Mouse (Mus musculus): Measurements from ENCODE around the gene Wwtr1.

Wwtr1 gene

DNA sequence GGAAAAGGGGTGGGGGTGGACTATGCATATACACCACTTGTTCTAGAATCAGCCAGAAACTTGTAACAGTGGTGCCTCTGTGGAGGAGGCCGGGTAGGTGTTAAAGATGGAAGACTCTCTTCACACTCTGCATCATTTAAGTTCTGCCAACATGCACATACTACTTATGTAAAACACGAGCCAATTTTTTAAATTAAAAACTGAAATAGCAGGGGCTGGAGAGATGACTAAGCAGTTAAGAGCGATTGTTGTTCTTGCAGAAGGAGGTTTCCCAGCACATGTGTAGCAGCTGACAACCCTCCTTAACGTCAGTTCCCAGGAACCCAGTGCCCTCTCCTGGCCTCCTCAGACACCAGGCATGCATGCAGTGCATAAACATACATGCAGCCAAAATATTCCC lies 95.1 kb downstream of the Wwtr1 start:
- Histone ChIP-seq H3K4me3 (replicated peaks; ENCODE audit: low read length) (no peak overlapping the region), H3K36me3 (ENCODE audit: insufficient read depth, low read length) (peaks cover 8% of the 10 kb centered on the region)

DNA sequence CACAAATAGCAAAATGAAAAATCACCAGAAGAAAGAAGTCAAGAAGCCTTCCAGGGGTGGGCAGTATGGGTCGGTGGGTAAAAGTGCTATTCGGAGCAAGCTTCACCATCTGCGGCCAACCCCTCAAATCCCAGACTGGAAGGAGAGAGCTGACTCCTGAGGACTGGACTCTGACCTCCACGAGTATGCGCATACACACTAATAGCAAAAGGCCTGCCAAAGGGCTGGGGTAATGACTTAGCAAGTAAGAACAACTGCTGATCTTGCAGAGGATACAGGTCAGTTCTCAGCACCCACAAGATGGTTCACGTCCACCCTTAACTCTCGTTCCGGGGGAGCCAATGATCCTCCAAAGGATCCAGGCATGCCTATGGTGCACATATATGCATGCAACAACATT lies 101.3 kb downstream of the Wwtr1 start:
- H3K4me1 ChIP-seq (replicated peaks; ENCODE audit: low read depth, low read length): peaks cover 33% of the 10 kb centered on the region
- H3K36me3 ChIP-seq (ENCODE audit: insufficient read depth, low read length): peaks cover 8% of the 10 kb centered on the region
- no peaks in the 10 kb centered on the region for H3K27me3 ChIP-seq (ENCODE audit: insufficient read depth, low read length)
- no peak for TF ChIP-seq POU5F1 (IDR thresholded peaks at IDR 0.05; ENCODE audit: borderline replicate concordance, low read length)
- no peak for TF ChIP-seq CTCF (conservative IDR thresholded peaks at IDR 0.05; ENCODE audit: low read length)
- no peak for TF ChIP-seq NANOG (IDR thresholded peaks at IDR 0.05; ENCODE audit: borderline replicate concordance, low read length)
- peaks cover 4% of the 10 kb centered on the region for H3K9me3 ChIP-seq (ENCODE audit: low read length)
- H3K4me3 ChIP-seq (replicated peaks; ENCODE audit: low read length): no peak overlapping the region

More for the DNA sequence above, 95.1 kb downstream of the Wwtr1 start:
- no peaks in the 10 kb centered on the region for H3K4me1 ChIP-seq (replicated peaks; ENCODE audit: low read depth, low read length)
- peaks cover 4% of the 10 kb centered on the region for H3K9me3 ChIP-seq (ENCODE audit: low read length)
- TF ChIP-seq NANOG (IDR thresholded peaks at IDR 0.05; ENCODE audit: borderline replicate concordance, low read length): no peak
- TF ChIP-seq CTCF (conservative IDR thresholded peaks at IDR 0.05; ENCODE audit: low read length): no peak
- TF ChIP-seq POU5F1 (IDR thresholded peaks at IDR 0.05; ENCODE audit: borderline replicate concordance, low read length): no peak
- H3K27me3 ChIP-seq (ENCODE audit: insufficient read depth, low read length): no peaks in the 10 kb centered on the region

DNA sequence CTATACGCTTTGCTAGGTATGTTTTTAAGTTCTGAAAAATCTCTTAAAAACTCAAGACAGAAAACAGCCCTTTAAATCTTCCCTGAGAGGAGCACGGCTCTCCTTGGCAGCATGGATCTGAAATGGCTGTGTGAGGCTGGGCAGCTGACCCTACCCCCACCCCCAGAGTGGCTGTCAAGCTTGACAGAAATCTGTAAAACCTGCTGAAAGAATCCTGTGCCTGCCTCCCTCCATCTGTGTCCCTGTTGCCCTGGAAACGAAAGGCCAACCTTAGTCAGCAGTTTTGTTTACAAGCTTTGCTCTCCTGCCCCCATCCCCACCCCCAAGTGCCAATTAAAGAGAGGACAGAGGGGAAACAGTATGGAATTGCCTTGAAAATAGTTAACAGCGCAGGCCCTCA lies 103.3 kb downstream of the Wwtr1 start:
- Histone ChIP-seq H3K4me1 (replicated peaks; ENCODE audit: low read depth, low read length) (peaks cover 33% of the 10 kb centered on the region), H3K4me3 (replicated peaks; ENCODE audit: low read length) (no peak overlapping the region), H3K9me3 (ENCODE audit: low read length) (peaks cover 4% of the 10 kb centered on the region), H3K36me3 (ENCODE audit: insufficient read depth, low read length) (peaks cover 8% of the 10 kb centered on the region), H3K27me3 (ENCODE audit: insufficient read depth, low read length) (no peaks in the 10 kb centered on the region)
- no peak for TF ChIP-seq POU5F1 (IDR thresholded peaks at IDR 0.05; ENCODE audit: borderline replicate concordance, low read length)
- no peak for TF ChIP-seq NANOG (IDR thresholded peaks at IDR 0.05; ENCODE audit: borderline replicate concordance, low read length)
- TF ChIP-seq CTCF (conservative IDR thresholded peaks at IDR 0.05; ENCODE audit: low read length): no peak

DNA sequence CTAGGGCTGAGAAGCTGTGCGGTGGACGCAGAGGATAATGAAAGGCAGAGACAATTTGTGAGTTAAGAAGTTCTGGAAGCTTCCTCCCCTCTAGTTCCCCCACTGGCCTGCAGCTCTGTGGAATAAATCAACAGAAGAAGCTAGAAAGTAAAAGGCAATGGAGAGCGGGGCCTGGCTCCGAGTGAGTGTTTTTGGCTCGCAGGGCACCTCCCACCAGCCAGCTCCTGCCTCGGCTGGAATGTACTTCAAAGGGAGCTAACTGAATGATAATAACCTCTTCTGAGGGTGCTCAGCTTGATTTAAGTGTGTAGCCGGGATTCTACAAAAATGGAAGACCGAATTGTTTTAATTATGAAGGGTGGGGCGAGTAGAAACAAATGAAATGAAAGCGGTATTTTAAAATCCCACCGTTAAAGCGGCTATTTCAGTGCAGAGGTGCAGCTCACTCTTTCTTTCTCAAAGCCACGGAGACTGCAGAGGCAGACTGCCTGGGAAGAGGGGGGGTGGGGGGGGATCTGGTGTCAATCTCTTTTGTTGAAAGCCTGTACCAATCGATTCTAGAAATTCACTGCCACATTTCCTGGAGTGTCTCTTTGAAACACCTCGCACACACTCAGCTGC lies 104.6 kb downstream of the Wwtr1 start:
- Histone ChIP-seq H3K27me3 (ENCODE audit: insufficient read depth, low read length) (no peaks in the 10 kb centered on the region), H3K9me3 (ENCODE audit: low read length) (no peaks in the 10 kb centered on the region), H3K4me1 (replicated peaks; ENCODE audit: low read depth, low read length) (peaks cover 33% of the 10 kb centered on the region), H3K36me3 (ENCODE audit: insufficient read depth, low read length) (no peaks in the 10 kb centered on the region), H3K4me3 (replicated peaks; ENCODE audit: low read length) (peak overlapping the region; percentile 18; the same call in 1 of the 2 replicates)
- no peak for TF ChIP-seq NANOG (IDR thresholded peaks at IDR 0.05; ENCODE audit: borderline replicate concordance, low read length)
- TF ChIP-seq POU5F1 (IDR thresholded peaks at IDR 0.05; ENCODE audit: borderline replicate concordance, low read length): no peak
- TF ChIP-seq CTCF (conservative IDR thresholded peaks at IDR 0.05; ENCODE audit: low read length): no peak

DNA sequence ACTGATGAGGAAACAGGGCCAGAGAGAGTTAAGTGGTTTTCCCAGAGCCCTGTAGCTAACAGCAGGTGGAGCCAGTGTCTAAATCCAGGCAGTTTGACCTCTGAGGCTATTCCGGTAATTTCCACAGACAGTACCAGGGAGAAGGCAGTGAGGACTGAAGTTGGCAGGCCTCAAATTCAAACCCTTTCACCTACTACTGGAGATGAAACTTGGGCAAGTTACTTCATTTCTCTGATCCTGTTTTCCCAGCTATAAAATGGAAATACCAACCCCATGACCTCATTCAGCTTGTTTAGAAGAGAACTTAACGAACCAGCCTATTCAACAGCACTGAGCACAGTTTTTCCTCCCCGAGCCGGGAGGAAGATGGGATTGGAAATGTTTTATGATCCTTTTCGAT lies 105.4 kb downstream of the Wwtr1 start:
- Histone ChIP-seq H3K4me3 (replicated peaks; ENCODE audit: low read length) (peak overlapping the region; percentile 18; the same call in 1 of the 2 replicates), H3K36me3 (ENCODE audit: insufficient read depth, low read length) (no peaks in the 10 kb centered on the region), H3K27me3 (ENCODE audit: insufficient read depth, low read length) (no peaks in the 10 kb centered on the region), H3K4me1 (replicated peaks; ENCODE audit: low read depth, low read length) (peaks cover 33% of the 10 kb centered on the region), H3K9me3 (ENCODE audit: low read length) (no peaks in the 10 kb centered on the region)
- TF ChIP-seq NANOG (IDR thresholded peaks at IDR 0.05; ENCODE audit: borderline replicate concordance, low read length): no peak
- TF ChIP-seq CTCF (conservative IDR thresholded peaks at IDR 0.05; ENCODE audit: low read length): peak; percentile 34
- no peak for TF ChIP-seq POU5F1 (IDR thresholded peaks at IDR 0.05; ENCODE audit: borderline replicate concordance, low read length)

DNA sequence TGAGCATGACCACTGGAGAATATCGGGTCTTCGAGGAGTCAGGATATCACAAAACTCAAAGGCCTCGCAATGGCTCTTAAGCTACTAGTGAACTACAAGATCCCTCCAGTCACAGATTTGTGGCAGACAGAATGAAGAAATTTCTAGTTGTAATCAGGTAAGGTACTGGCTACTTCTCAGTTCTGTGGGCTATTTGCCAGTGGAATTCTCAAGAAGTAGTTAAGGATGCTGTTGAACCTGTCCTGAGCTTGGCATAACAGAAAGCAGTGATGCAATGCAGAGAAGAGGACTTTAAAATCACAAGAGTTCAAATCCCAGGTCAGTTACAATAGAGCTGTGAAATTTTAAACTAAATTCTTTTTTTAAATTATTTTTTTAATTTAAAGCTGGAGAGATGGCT lies 106.4 kb downstream of the Wwtr1 start:
- H3K4me3 ChIP-seq (replicated peaks; ENCODE audit: low read length): no peak overlapping the region
- H3K9me3 ChIP-seq (ENCODE audit: low read length): no peaks in the 10 kb centered on the region
- TF ChIP-seq POU5F1 (IDR thresholded peaks at IDR 0.05; ENCODE audit: borderline replicate concordance, low read length): no peak
- TF ChIP-seq CTCF (conservative IDR thresholded peaks at IDR 0.05; ENCODE audit: low read length): no peak
- no peak for TF ChIP-seq NANOG (IDR thresholded peaks at IDR 0.05; ENCODE audit: borderline replicate concordance, low read length)
- no peaks in the 10 kb centered on the region for H3K36me3 ChIP-seq (ENCODE audit: insufficient read depth, low read length)
- no peaks in the 10 kb centered on the region for H3K27me3 ChIP-seq (ENCODE audit: insufficient read depth, low read length)
- H3K4me1 ChIP-seq (replicated peaks; ENCODE audit: low read depth, low read length): peaks cover 30% of the 10 kb centered on the region

DNA sequence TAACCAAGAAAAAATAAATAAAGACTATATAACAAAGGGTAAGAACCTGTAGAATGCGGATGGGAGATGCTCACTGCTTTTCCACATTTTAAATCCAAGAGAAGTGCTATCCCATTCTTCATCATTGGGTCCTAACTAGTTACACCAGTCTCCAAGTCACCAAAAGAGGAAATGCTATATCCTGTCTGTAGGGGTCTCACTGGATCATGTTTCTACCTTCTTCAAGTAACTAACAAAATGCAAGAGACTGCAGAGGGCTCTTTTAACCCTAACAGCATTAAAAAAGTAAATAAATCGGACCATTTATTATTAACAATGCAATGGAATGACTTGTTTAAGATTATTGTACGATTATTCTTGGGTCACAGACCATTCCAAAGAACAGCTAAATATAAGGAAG lies 109.4 kb downstream of the Wwtr1 start:
- TF ChIP-seq CTCF (conservative IDR thresholded peaks at IDR 0.05; ENCODE audit: low read length) (0 out of 2 replicates have a peak, but pooled peaks have one; percentile 12), POU5F1 (IDR thresholded peaks at IDR 0.05; ENCODE audit: borderline replicate concordance, low read length) (no peak)
- Histone ChIP-seq H3K9me3 (ENCODE audit: low read length) (no peaks in the 10 kb centered on the region), H3K36me3 (ENCODE audit: insufficient read depth, low read length) (peaks cover 10% of the 10 kb centered on the region; the same call in 1 of the 2 replicates), H3K27me3 (ENCODE audit: insufficient read depth, low read length) (no peaks in the 10 kb centered on the region), H3K4me1 (replicated peaks; ENCODE audit: low read depth, low read length) (peaks cover 12% of the 10 kb centered on the region), H3K4me3 (replicated peaks; ENCODE audit: low read length) (no peak overlapping the region)

DNA sequence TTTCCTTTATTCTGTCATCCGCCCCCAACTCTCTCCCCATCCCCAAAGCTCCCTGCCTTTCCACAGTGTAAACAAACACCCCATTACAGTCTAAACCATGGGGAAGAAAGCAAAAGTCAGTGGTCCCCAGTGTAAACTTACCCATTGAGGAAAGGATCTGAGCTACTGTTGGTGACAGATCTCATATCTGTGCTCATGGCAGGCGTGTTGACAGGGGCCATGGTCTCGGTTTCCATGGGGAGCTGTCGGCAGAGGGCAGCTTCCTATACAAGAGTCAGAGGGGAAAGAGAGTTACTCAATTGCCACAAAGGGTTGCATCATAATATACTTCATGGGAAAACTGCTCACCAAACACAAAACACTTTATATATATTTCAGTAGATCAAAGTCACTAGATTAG lies 112.4 kb downstream of the Wwtr1 start:
- no peaks in the 10 kb centered on the region for H3K9me3 ChIP-seq (ENCODE audit: low read length)
- TF ChIP-seq POU5F1 (IDR thresholded peaks at IDR 0.05; ENCODE audit: borderline replicate concordance, low read length) (no peak), CTCF (conservative IDR thresholded peaks at IDR 0.05; ENCODE audit: low read length) (no peak), NANOG (IDR thresholded peaks at IDR 0.05; ENCODE audit: borderline replicate concordance, low read length) (no peak)
- H3K4me3 ChIP-seq (replicated peaks; ENCODE audit: low read length): no peak overlapping the region
- H3K4me1 ChIP-seq (replicated peaks; ENCODE audit: low read depth, low read length): no peaks in the 10 kb centered on the region
- no peaks in the 10 kb centered on the region for H3K27me3 ChIP-seq (ENCODE audit: insufficient read depth, low read length)
- peaks cover 14% of the 10 kb centered on the region; the same call in 1 of the 2 replicates for H3K36me3 ChIP-seq (ENCODE audit: insufficient read depth, low read length)

DNA sequence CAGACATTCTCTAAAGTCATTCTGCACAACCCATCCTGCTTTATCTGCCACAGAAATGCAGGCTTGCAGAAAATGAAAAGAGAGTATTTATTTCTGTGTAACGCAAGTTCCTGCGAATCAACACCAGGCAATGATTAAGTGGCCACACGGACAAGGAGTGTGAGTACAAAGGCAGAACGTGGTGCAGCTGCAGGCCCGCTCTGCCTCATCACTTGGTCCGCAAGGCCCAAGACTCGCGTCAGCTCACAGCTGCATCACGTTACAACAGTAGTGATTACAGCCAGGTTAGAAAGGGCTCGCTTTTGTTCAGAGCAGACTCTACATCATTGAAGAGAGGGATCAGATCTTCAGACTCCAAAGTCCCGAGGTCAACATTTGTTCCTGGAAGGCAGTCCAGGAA lies 117.1 kb downstream of the Wwtr1 start:
- Histone ChIP-seq H3K4me1 (replicated peaks; ENCODE audit: low read depth, low read length) (no peaks in the 10 kb centered on the region), H3K4me3 (replicated peaks; ENCODE audit: low read length) (no peak overlapping the region), H3K27me3 (ENCODE audit: insufficient read depth, low read length) (no peaks in the 10 kb centered on the region), H3K36me3 (ENCODE audit: insufficient read depth, low read length) (peaks cover 14% of the 10 kb centered on the region; the same call in 1 of the 2 replicates), H3K9me3 (ENCODE audit: low read length) (no peaks in the 10 kb centered on the region)
- TF ChIP-seq POU5F1 (IDR thresholded peaks at IDR 0.05; ENCODE audit: borderline replicate concordance, low read length) (no peak), NANOG (IDR thresholded peaks at IDR 0.05; ENCODE audit: borderline replicate concordance, low read length) (no peak), CTCF (conservative IDR thresholded peaks at IDR 0.05; ENCODE audit: low read length) (no peak)

Data from E14TG2a.4 (cell line).